Mouse (Mus musculus) brown adipose tissue, adult 24 weeks (tissue): ENCODE data around the gene Rbm34. TPM values are rescaled to one million over a fixed set of nuclear protein-coding genes. Genes with fewer than 3 reads are reported as not detected.
A peak's percentile ranks its signal among the peaks of the same experiment; 100 is the strongest.
"Not testable (repeated sequence)": the region's sequence is repeated elsewhere in the genome, so short reads cannot be mapped to it uniquely, and the experiment has no call there.

Experiments used
- H3K27ac ChIP-seq: fragments of 200-500 bp; replicated peaks from 2 replicates; pipeline ENCODE4 v1.5.1; 2012; ENCODE audit warnings: low read depth, mild to moderate bottlenecking, low read length
- H3K4me1 ChIP-seq: fragments of 200-500 bp; 2 replicates; pipeline ENCODE4 v1.6.1; 2012; ENCODE audit warnings: low read length, mixed read lengths; ENCODE audit not compliant: control insufficient read depth, insufficient read depth, insufficient read length
- H3K4me3 ChIP-seq: fragments of 200-500 bp; 2 replicates; pipeline ENCODE4 v1.5.1; 2012; ENCODE audit warnings: low read depth, mild to moderate bottlenecking, low read length, moderate library complexity; ENCODE audit not compliant: insufficient read depth
- polyA plus RNA-seq: library from polyadenylated mRNA; stranded (reverse); fragments of >200 nt; gene quantifications from 2 replicates; pipeline ENCODE4 v1.2.4, GENCODE M21; 2012; ENCODE audit not compliant: missing spikeins, insufficient read depth, insufficient read length

Gene Rbm34
- 7.5 and 13.1 TPM in 2 replicates for polyA plus RNA-seq

- Histone ChIP-seq H3K4me1 (peaks cover 4% of the 10 kb centered on the region; the same call in 1 of the 2 replicates), H3K27ac (peak within 1 kb of the TSS; percentile 60), H3K4me3 (peak within 1 kb of the TSS; percentile 94)
These were observed at the start of gene Rbm34 for GRCm38 (mm10) chr8:126970579-126971313. Gene Rbm34, minus strand, starts transcription at chr8:126971071.

- Histone ChIP-seq H3K4me1 (no peaks in the 10 kb centered on the region), H3K27ac (no peak overlapping the region), H3K4me3 (no peak overlapping the region)
These were observed 40.8 kb upstream of the Rbm34 start for GRCm38 (mm10) chr8:127011668-127012067.

- no peak overlapping the region for H3K27ac ChIP-seq
- no peak overlapping the region for H3K4me3 ChIP-seq
- H3K4me1 ChIP-seq = no peaks in the 10 kb centered on the region
These were observed 23.6 kb upstream of the Rbm34 start for GRCm38 (mm10) chr8:126994506-126994905.

GRCm38 (mm10) chr8:126989363-126990153 is 18.7 kb upstream of the Rbm34 start:
- Histone ChIP-seq H3K27ac (no peak overlapping the region), H3K4me1 (no peaks in the 10 kb centered on the region), H3K4me3 (no peak overlapping the region)

- no peak overlapping the region for H3K4me3 ChIP-seq
- no peaks in the 10 kb centered on the region for H3K4me1 ChIP-seq
- no peak overlapping the region for H3K27ac ChIP-seq
These were observed 17.6 kb upstream of the Rbm34 start for GRCm38 (mm10) chr8:126988346-126989006.

GRCm38 (mm10) chr8:126986495-126986894 is 15.6 kb upstream of the Rbm34 start:
- Histone ChIP-seq H3K27ac (no peak overlapping the region), H3K4me1 (no peaks in the 10 kb centered on the region), H3K4me3 (no peak overlapping the region)

GRCm38 (mm10) chr8:126980046-126980445 is 9.2 kb upstream of the Rbm34 start:
- H3K4me3 ChIP-seq = no peak overlapping the region
- H3K27ac ChIP-seq = peak overlapping the region; percentile 47
- no peaks in the 10 kb centered on the region for H3K4me1 ChIP-seq

- H3K4me3 ChIP-seq = peak overlapping the region; percentile 49
- H3K27ac ChIP-seq = peak overlapping the region; percentile 75
- H3K4me1 ChIP-seq = no peaks in the 10 kb centered on the region
These were observed 8.4 kb upstream of the Rbm34 start for GRCm38 (mm10) chr8:126979091-126979920.

- peak overlapping the region; percentile 49; the same call in 1 of the 2 replicates for H3K4me3 ChIP-seq
- not testable (repeated sequence) for H3K4me1 ChIP-seq, H3K27ac ChIP-seq
These were observed 7.7 kb upstream of the Rbm34 start for GRCm38 (mm10) chr8:126978535-126978934.

- H3K27ac ChIP-seq = no peak overlapping the region
- H3K4me1 ChIP-seq = no peaks in the 10 kb centered on the region
- no peak overlapping the region for H3K4me3 ChIP-seq
These were observed 7.2 kb upstream of the Rbm34 start for GRCm38 (mm10) chr8:126978028-126978427.

GRCm38 (mm10) chr8:126976608-126977348 is 5.9 kb upstream of the Rbm34 start:
- no peak overlapping the region for H3K27ac ChIP-seq
- no peak overlapping the region for H3K4me3 ChIP-seq
- H3K4me1 ChIP-seq = no peaks in the 10 kb centered on the region

GRCm38 (mm10) chr8:126975706-126976105 is 4.8 kb upstream of the Rbm34 start:
- H3K4me3 ChIP-seq = no peak overlapping the region
- no peaks in the 10 kb centered on the region for H3K4me1 ChIP-seq
- H3K27ac ChIP-seq = no peak overlapping the region

- Histone ChIP-seq H3K4me1 (peaks cover 4% of the 10 kb centered on the region; the same call in 1 of the 2 replicates), H3K4me3 (no peak overlapping the region), H3K27ac (no peak overlapping the region)
These were observed 3.6 kb upstream of the Rbm34 start for GRCm38 (mm10) chr8:126974511-126974910.

- H3K4me1 ChIP-seq = peaks cover 4% of the 10 kb centered on the region; the same call in 1 of the 2 replicates
- H3K27ac ChIP-seq = no peak overlapping the region
- no peak overlapping the region for H3K4me3 ChIP-seq
These were observed 2.9 kb upstream of the Rbm34 start for GRCm38 (mm10) chr8:126973686-126974265.
